Mouse (Mus musculus): ENCODE measurements at regions not wholly inside any gene's neighbourhood (a gene's known extent, or its start where the extent isn't known, plus 50 kb on each side); places are given as distances from the start of the nearest gene placed in this dataset.

- 95% methylated on average over 4 of the region's 4 CpGs for WGBS
- H3K4me2 ChIP-seq = no peak overlapping the region
These were observed 126.4 kb downstream of the Irx2 start for GRCm38 (mm10) chr13:72755036-72755435.

GRCm38 (mm10) chr13:72762481-72762880 is 133.9 kb downstream of the Irx2 start:
- no peaks in the 10 kb centered on the region for H3K4me1 ChIP-seq (replicated peaks)
- 90% methylated on average over 5 of the region's 5 CpGs for WGBS
- no peak overlapping the region for H3K4me2 ChIP-seq
- no peak overlapping the region for H3K9ac ChIP-seq
- H3K27ac ChIP-seq = no peak overlapping the region
- no peaks in the 10 kb centered on the region for H3K36me3 ChIP-seq
- H3K9me3 ChIP-seq = no peaks in the 10 kb centered on the region
- no peak for ATAC-seq (ENCODE audit: low FRiP score)
- H3K4me3 ChIP-seq = no peak overlapping the region
- peaks cover 6% of the 10 kb centered on the region; the same call in 1 of the 2 replicates for H3K27me3 ChIP-seq

More at GRCm38 (mm10) chr13:72755036-72755435, 126.4 kb downstream of the Irx2 start:
- no peak for ATAC-seq (ENCODE audit: low FRiP score)
- H3K36me3 ChIP-seq = no peaks in the 10 kb centered on the region
- H3K4me1 ChIP-seq (replicated peaks) = no peaks in the 10 kb centered on the region
- no peaks in the 10 kb centered on the region for H3K9me3 ChIP-seq
- no peak overlapping the region for H3K4me3 ChIP-seq
- no peak overlapping the region for H3K9ac ChIP-seq
- H3K27me3 ChIP-seq = 0 out of 2 replicates have a peak, but pooled peaks cover 11% of the 10 kb centered on the region
- no peak overlapping the region for H3K27ac ChIP-seq

GRCm38 (mm10) chr13:72763337-72763736 is 134.7 kb downstream of the Irx2 start:
- Histone ChIP-seq H3K4me1 (replicated peaks) (no peaks in the 10 kb centered on the region), H3K27me3 (peaks cover 9% of the 10 kb centered on the region; the same call in 1 of the 2 replicates), H3K9ac (no peak overlapping the region), H3K9me3 (no peaks in the 10 kb centered on the region), H3K36me3 (no peaks in the 10 kb centered on the region), H3K4me3 (no peak overlapping the region), H3K4me2 (no peak overlapping the region), H3K27ac (no peak overlapping the region)
- ATAC-seq (ENCODE audit: low FRiP score) = no peak
- 69% methylated on average over 4 of the region's 4 CpGs for WGBS

GRCm38 (mm10) chr13:72767306-72767705 is 138.7 kb downstream of the Irx2 start:
- Histone ChIP-seq H3K27ac (no peak overlapping the region), H3K9ac (no peak overlapping the region), H3K36me3 (no peaks in the 10 kb centered on the region), H3K4me3 (no peak overlapping the region), H3K4me1 (replicated peaks) (0 out of 2 replicates have a peak, but pooled peaks cover 4% of the 10 kb centered on the region), H3K27me3 (peaks cover 17% of the 10 kb centered on the region), H3K9me3 (no peaks in the 10 kb centered on the region), H3K4me2 (no peak overlapping the region)
- WGBS = 72% methylated on average over 5 of the region's 5 CpGs
- no peak for ATAC-seq (ENCODE audit: low FRiP score)

GRCm38 (mm10) chr13:72769007-72769595 is 140.5 kb downstream of the Irx2 start:
- no peak overlapping the region for H3K4me2 ChIP-seq
- no peak overlapping the region for H3K27ac ChIP-seq
- no peaks in the 10 kb centered on the region for H3K9me3 ChIP-seq
- H3K27me3 ChIP-seq = peaks cover 17% of the 10 kb centered on the region
- 60% methylated on average over 12 of the region's 12 CpGs for WGBS
- 0 out of 2 replicates have a peak, but pooled peaks cover 4% of the 10 kb centered on the region for H3K4me1 ChIP-seq (replicated peaks)
- H3K9ac ChIP-seq = no peak overlapping the region
- no peaks in the 10 kb centered on the region for H3K36me3 ChIP-seq
- no peak for ATAC-seq (ENCODE audit: low FRiP score)
- no peak overlapping the region for H3K4me3 ChIP-seq

- no peak overlapping the region for H3K4me3 ChIP-seq
- no peaks in the 10 kb centered on the region for H3K36me3 ChIP-seq
- H3K4me2 ChIP-seq = no peak overlapping the region
- H3K9me3 ChIP-seq = no peaks in the 10 kb centered on the region
- H3K9ac ChIP-seq = no peak overlapping the region
- peaks cover 8% of the 10 kb centered on the region; the same call in 1 of the 2 replicates for H3K4me1 ChIP-seq (replicated peaks)
- no peak overlapping the region for H3K27ac ChIP-seq
- WGBS = 60% methylated on average over 7 of the region's 7 CpGs
- no peak for ATAC-seq (ENCODE audit: low FRiP score)
- H3K27me3 ChIP-seq = peaks cover 16% of the 10 kb centered on the region; the same call in 1 of the 2 replicates
These were observed 154.6 kb downstream of the Irx2 start for GRCm38 (mm10) chr13:72783026-72783726.

- ATAC-seq (ENCODE audit: low FRiP score) = no peak
- Histone ChIP-seq H3K4me2 (no peak overlapping the region), H3K4me1 (replicated peaks) (peaks cover 8% of the 10 kb centered on the region; the same call in 1 of the 2 replicates), H3K36me3 (no peaks in the 10 kb centered on the region), H3K27ac (no peak overlapping the region), H3K27me3 (peaks cover 14% of the 10 kb centered on the region; the same call in 1 of the 2 replicates), H3K4me3 (no peak overlapping the region), H3K9ac (no peak overlapping the region), H3K9me3 (no peaks in the 10 kb centered on the region)
- 53% methylated on average over 6 of the region's 6 CpGs for WGBS
These were observed 155.1 kb downstream of the Irx2 start for GRCm38 (mm10) chr13:72783727-72784070.

GRCm38 (mm10) chr13:72792695-72793094 is 164.1 kb downstream of the Irx2 start:
- Histone ChIP-seq H3K36me3 (no peaks in the 10 kb centered on the region), H3K9me3 (no peaks in the 10 kb centered on the region), H3K27ac (no peak overlapping the region), H3K4me3 (no peak overlapping the region), H3K27me3 (peaks cover 6% of the 10 kb centered on the region; the same call in 1 of the 2 replicates), H3K9ac (no peak overlapping the region), H3K4me2 (no peak overlapping the region), H3K4me1 (replicated peaks) (no peaks in the 10 kb centered on the region)
- ATAC-seq (ENCODE audit: low FRiP score) = no peak
- WGBS = 74% methylated on average over 3 of the region's 3 CpGs

GRCm38 (mm10) chr13:72800021-72800420 is 171.4 kb downstream of the Irx2 start:
- peaks cover 12% of the 10 kb centered on the region for H3K4me1 ChIP-seq (replicated peaks)
- no peaks in the 10 kb centered on the region for H3K9me3 ChIP-seq
- H3K9ac ChIP-seq = no peak overlapping the region
- ATAC-seq (ENCODE audit: low FRiP score) = no peak
- no peak overlapping the region for H3K4me2 ChIP-seq
- WGBS = 7% methylated on average over 8 of the region's 8 CpGs
- no peak overlapping the region for H3K27ac ChIP-seq
- no peaks in the 10 kb centered on the region for H3K36me3 ChIP-seq
- H3K27me3 ChIP-seq = peaks cover 20% of the 10 kb centered on the region
- H3K4me3 ChIP-seq = no peak overlapping the region

GRCm38 (mm10) chr13:72800546-72800945 is 171.9 kb downstream of the Irx2 start:
- no peak overlapping the region for H3K9ac ChIP-seq
- ATAC-seq (ENCODE audit: low FRiP score) = no peak
- H3K36me3 ChIP-seq = no peaks in the 10 kb centered on the region
- no peak overlapping the region for H3K27ac ChIP-seq
- no peak overlapping the region for H3K4me2 ChIP-seq
- H3K4me3 ChIP-seq = no peak overlapping the region
- no peaks in the 10 kb centered on the region for H3K9me3 ChIP-seq
- WGBS = 42% methylated on average over 3 of the region's 3 CpGs
- peaks cover 12% of the 10 kb centered on the region for H3K4me1 ChIP-seq (replicated peaks)
- H3K27me3 ChIP-seq = peaks cover 19% of the 10 kb centered on the region

- no peak overlapping the region for H3K4me3 ChIP-seq
- no peak; the same call in 1 of the 2 replicates for ATAC-seq (ENCODE audit: low FRiP score)
- 32% methylated on average over 11 of the region's 11 CpGs for WGBS
These were observed 174.8 kb downstream of the Irx2 start for GRCm38 (mm10) chr13:72803374-72803773.

GRCm38 (mm10) chr13:72809226-72809625 is 180.6 kb downstream of the Irx2 start:
- Histone ChIP-seq H3K4me3 (no peak overlapping the region), H3K4me2 (no peak overlapping the region), H3K27me3 (peaks cover 12% of the 10 kb centered on the region; the same call in 1 of the 2 replicates), H3K4me1 (replicated peaks) (no peaks in the 10 kb centered on the region), H3K9me3 (no peaks in the 10 kb centered on the region), H3K27ac (no peak overlapping the region), H3K9ac (no peak overlapping the region), H3K36me3 (no peaks in the 10 kb centered on the region)
- ATAC-seq (ENCODE audit: low FRiP score) = no peak
- WGBS = 91% methylated on average over 3 of the region's 3 CpGs

More at GRCm38 (mm10) chr13:72803374-72803773, 174.8 kb downstream of the Irx2 start:
- no peaks in the 10 kb centered on the region for H3K9me3 ChIP-seq
- no peak overlapping the region for H3K27ac ChIP-seq
- peaks cover 12% of the 10 kb centered on the region for H3K4me1 ChIP-seq (replicated peaks)
- no peak overlapping the region for H3K4me2 ChIP-seq
- no peaks in the 10 kb centered on the region for H3K36me3 ChIP-seq
- no peak overlapping the region for H3K9ac ChIP-seq
- peaks cover 17% of the 10 kb centered on the region for H3K27me3 ChIP-seq

- ATAC-seq (ENCODE audit: low FRiP score) = no peak
- H3K36me3 ChIP-seq = no peaks in the 10 kb centered on the region
- peaks cover 22% of the 10 kb centered on the region for H3K27me3 ChIP-seq
- no peaks in the 10 kb centered on the region for H3K9me3 ChIP-seq
- WGBS = 78% methylated on average over 1 of the region's 1 CpGs
- no peak overlapping the region for H3K4me3 ChIP-seq
- H3K4me1 ChIP-seq (replicated peaks) = peaks cover 6% of the 10 kb centered on the region
- H3K27ac ChIP-seq = no peak overlapping the region
- no peak overlapping the region for H3K9ac ChIP-seq
- no peak overlapping the region for H3K4me2 ChIP-seq
These were observed 182.0 kb downstream of the Irx2 start for GRCm38 (mm10) chr13:72810626-72811025.

Data from hindbrain, embryonic 13.5 days (tissue).